Mouse (Mus musculus) forebrain, embryonic 16.5 days (tissue): ENCODE data around the gene Scml4. TPM values are rescaled to one million over a fixed set of nuclear protein-coding genes. Genes with fewer than 3 reads are reported as not detected.

Experiments
- ATAC-seq: fragments of 200-750 bp; cut with Nextera tagmentation; 2 replicates; pipeline ENCODE4 v1.8.0; 2017; ENCODE audit warnings: mild to moderate bottlenecking, moderate library complexity
- H3K27ac ChIP-seq: fragments of 300-500 bp; sonication (generic); 2 replicates; pipeline ENCODE4 v1.5.1; 2014; ENCODE audit warnings: low read length, control low read depth
- H3K27me3 ChIP-seq: fragments of 300-500 bp; sonication (generic); replicated peaks from 2 replicates; pipeline ENCODE4 v1.6.1; 2014; ENCODE audit warnings: low read length; ENCODE audit not compliant: control insufficient read depth, insufficient read depth
- H3K36me3 ChIP-seq: fragments of 300-500 bp; sonication (generic); 2 replicates; pipeline ENCODE4 v1.6.1; 2014; ENCODE audit not compliant: control insufficient read depth, insufficient read depth
- H3K4me1 ChIP-seq: fragments of 300-500 bp; sonication (generic); replicated peaks from 2 replicates; pipeline ENCODE4 v1.6.1; 2014; ENCODE audit warnings: low read length; ENCODE audit not compliant: control insufficient read depth, insufficient read depth
- H3K4me2 ChIP-seq: fragments of 300-500 bp; sonication (generic); 2 replicates; pipeline ENCODE4 v1.6.1; 2014; ENCODE audit warnings: mild to moderate bottlenecking, low read length, control low read depth
- H3K4me3 ChIP-seq: fragments of 300-500 bp; sonication (generic); replicated peaks from 2 replicates; pipeline ENCODE4 v1.5.1; 2014; ENCODE audit warnings: mild to moderate bottlenecking, low read length, control low read depth
- H3K9ac ChIP-seq: fragments of 300-500 bp; sonication (generic); replicated peaks from 2 replicates; pipeline ENCODE4 v1.6.1; 2014; ENCODE audit warnings: low read depth, low read length, control low read depth
- H3K9me3 ChIP-seq: fragments of 300-500 bp; sonication (generic); 2 replicates; pipeline ENCODE4 v1.6.1; 2016; ENCODE audit warnings: low read length; ENCODE audit not compliant: control insufficient read depth
- WGBS: fragments of 180-500 bp; shearing (Covaris S2); extraction: QIAGEN DNeasy Blood & Tissue Kit; methylation state at CpG from one replicate; pipeline ENCODE4 v1.1.7; 2014; 5-methylcytosine and 5-hydroxymethylcytosine counted together
- polyA plus RNA-seq: library from polyadenylated mRNA; unstranded; fragments of >200 nt; fragmentation: Nextera tagmentation; extraction: Ambion mirVana; gene quantifications from 2 replicates; pipeline ENCODE4 v1.2.1, GENCODE M21; 2015

Gene Scml4
- polyA plus RNA-seq, 1 experiment from 2014 or later: 10.4 TPM

DNA sequence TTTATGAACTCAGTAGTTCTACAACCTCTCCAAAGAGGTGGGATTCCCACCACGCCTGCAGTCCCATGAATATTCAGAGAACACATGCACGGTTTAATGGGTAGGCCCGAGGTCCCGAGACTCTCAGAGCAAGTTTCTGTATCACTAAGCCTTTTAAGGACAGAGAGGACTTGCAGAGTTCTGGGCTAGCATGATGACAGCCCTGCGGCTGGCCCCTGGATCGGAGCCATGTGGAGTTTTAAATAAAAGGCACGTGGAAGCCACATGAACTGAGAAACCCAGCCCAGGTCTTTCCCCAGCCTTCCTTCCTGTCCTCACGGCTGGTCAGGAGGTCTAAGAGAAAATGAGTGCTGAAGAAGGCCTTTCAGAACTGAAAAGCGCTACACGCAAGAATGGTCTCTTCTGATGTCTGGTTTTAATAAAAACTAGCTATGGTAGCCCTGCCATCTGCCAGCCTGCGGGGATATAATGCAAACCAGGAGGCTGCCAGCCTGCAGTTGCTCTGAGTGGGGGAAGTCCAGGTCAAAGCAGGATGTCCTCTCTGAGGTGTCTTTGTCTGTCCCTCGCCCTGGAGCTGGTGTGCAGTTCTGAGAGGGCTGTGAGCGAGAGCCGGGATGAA is 72.8 kb downstream of the Scml4 start:
- Histone ChIP-seq H3K4me3 (no peak overlapping the region), H3K36me3 (no peaks in the 10 kb centered on the region)
- 63% methylated on average over 14 of the region's 14 CpGs for WGBS

DNA sequence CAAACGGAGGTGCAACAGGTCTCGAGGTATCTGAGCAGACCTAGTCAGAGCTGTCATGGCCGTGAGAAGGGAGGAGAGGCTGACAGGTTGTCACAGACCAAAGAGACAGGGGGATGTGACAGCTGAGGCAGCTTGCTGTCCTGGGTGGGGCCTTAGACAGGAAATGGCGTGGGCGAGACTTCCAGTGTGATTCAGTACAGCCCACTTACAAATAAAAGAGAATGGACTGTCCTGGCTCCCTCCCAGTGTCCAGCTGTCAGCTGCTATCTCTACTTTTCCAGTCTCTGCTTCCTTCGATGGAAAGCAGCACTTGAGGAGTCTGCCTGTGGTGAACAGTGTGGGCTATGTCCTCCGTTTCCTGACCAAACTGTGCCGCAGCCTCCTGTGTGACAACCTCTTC is 74.5 kb downstream of the Scml4 start:
- no peak overlapping the region for H3K4me3 ChIP-seq
- no peak for ATAC-seq
- H3K36me3 ChIP-seq: no peaks in the 10 kb centered on the region
- H3K27me3 ChIP-seq: no peaks in the 10 kb centered on the region
- no peaks in the 10 kb centered on the region for H3K4me1 ChIP-seq
- H3K27ac ChIP-seq: no peak overlapping the region
- no peak overlapping the region for H3K4me2 ChIP-seq
- 77% methylated on average over 8 of the region's 8 CpGs for WGBS
- H3K9me3 ChIP-seq: no peaks in the 10 kb centered on the region
- H3K9ac ChIP-seq: no peak overlapping the region

More for the DNA sequence above, 72.8 kb downstream of the Scml4 start:
- Histone ChIP-seq H3K9ac (no peak overlapping the region), H3K27me3 (no peaks in the 10 kb centered on the region), H3K4me1 (no peaks in the 10 kb centered on the region), H3K4me2 (no peak overlapping the region), H3K27ac (no peak overlapping the region), H3K9me3 (no peaks in the 10 kb centered on the region)
- ATAC-seq: no peak

DNA sequence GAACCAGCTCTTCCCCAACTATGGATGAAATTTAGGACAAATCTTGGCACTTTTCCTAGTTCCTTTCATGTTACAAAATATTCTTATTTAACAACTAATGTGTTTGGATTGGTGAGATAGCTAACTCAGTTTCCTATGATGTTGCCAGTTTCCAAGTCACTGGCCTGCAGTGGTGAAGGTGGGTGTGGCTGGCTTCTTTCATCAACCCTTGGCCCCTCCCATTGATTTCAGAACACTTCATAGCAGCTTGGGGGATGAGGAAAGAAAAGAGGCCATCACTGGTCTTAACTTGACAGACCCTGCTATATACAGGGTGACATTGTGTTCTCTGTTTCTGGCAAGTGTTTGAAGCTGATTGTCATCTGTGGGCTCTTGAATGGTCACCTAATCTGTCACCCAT is 76.0 kb downstream of the Scml4 start:
- H3K27me3 ChIP-seq: no peaks in the 10 kb centered on the region
- H3K9ac ChIP-seq: no peak overlapping the region
- H3K4me2 ChIP-seq: no peak overlapping the region
- no peak for ATAC-seq
- H3K4me1 ChIP-seq: peaks cover 2% of the 10 kb centered on the region
- H3K9me3 ChIP-seq: no peaks in the 10 kb centered on the region
- no peak overlapping the region for H3K27ac ChIP-seq
- no peaks in the 10 kb centered on the region for H3K36me3 ChIP-seq
- H3K4me3 ChIP-seq: no peak overlapping the region

DNA sequence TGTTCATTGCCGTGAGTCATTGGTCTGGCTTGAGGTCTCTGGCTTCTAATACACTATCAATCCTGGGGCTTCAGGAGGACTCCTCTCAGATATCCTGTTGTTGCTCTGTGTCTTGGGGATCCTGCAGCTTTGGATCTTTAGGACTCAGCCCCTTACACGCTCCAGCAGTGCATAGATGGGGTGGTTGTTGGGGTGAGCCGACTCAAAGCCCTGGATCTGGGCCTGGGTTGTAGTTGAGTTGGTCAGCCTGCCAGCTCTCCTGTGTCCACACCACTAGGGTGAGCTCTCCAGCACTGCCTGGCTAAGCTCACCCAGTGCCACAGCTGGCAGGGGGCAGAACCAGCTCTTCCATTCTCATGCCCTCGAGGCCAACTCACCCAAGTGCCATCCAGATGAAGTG is 78.2 kb downstream of the Scml4 start:
- ATAC-seq: no peak

DNA sequence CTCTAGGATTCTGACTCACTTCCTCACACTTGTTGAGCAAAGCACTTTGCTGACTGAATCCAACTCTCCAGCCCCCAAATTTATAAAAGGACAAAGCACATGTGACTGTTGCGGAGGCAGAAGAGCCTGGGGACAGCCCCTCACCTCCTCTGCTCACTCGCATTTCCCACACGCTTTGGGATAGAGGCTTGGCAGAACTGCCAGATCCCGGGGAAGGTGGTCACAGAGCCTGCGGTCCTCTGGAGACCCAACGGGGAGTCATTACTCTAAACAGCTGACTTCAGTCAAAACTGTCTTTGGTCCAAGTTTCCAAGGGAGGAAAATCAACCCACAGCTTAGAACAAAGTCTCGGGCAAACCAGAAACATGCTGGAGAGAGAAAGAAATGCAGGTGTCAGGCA is 79.5 kb downstream of the Scml4 start:
- no peaks in the 10 kb centered on the region for H3K27me3 ChIP-seq
- no peak overlapping the region for H3K4me3 ChIP-seq
- no peak overlapping the region for H3K27ac ChIP-seq
- peaks cover 9% of the 10 kb centered on the region for H3K4me1 ChIP-seq
- no peaks in the 10 kb centered on the region for H3K9me3 ChIP-seq
- no peak overlapping the region for H3K9ac ChIP-seq
- no peak overlapping the region for H3K4me2 ChIP-seq
- H3K36me3 ChIP-seq: no peaks in the 10 kb centered on the region
- ATAC-seq: no peak
- 75% methylated on average over 7 of the region's 7 CpGs for WGBS

More for the DNA sequence above, 78.2 kb downstream of the Scml4 start:
- Histone ChIP-seq H3K4me1 (peaks cover 9% of the 10 kb centered on the region), H3K4me2 (no peak overlapping the region), H3K36me3 (no peaks in the 10 kb centered on the region), H3K9ac (no peak overlapping the region), H3K27me3 (no peaks in the 10 kb centered on the region), H3K27ac (no peak overlapping the region), H3K4me3 (no peak overlapping the region), H3K9me3 (no peaks in the 10 kb centered on the region)
- WGBS: 83% methylated on average over 4 of the region's 4 CpGs

DNA sequence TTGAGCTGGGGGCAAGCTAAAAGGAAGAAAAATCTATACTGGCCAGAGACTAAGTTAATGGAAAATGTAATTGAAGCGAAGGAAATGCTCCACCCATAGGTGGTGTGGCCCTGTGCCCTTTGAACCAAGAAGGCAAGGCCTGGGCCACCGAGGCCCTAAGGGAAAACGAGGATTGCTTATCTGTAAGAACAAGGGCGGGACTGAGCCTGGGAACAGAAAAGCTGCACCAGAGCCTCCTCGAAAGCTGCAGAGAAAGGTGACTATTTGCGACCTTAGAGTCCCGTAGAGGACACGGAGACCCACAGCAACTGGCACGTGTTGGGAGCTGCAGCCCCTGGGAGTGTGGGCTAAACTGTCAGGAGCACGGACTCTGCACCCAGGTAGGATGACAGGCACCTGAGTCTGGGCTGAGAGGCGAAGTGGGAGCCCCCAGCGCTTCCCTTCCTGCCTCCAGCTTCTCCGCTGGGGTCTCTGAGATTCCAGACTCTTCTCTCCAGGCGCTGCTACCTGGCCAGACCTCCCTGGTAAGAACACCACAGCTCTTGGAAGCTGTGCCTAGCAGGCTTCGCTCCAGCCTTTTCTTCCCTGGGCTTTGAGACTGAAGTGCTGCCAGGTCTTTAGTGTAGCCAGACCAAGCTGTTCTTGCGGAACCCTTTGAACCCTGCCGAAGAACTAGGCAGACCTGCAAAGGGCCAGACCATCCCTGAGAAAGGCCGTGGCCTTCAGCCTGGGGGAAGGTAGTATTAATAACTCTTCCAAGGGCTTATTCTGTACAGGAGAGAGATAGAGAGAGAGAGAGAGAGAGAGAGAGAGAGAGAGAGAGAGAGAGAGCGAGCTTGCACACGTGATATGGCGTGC is 80.3 kb downstream of the Scml4 start:
- H3K9ac ChIP-seq: no peak overlapping the region
- 78% methylated on average over 21 of the region's 21 CpGs for WGBS
- no peak overlapping the region for H3K4me2 ChIP-seq
- no peak overlapping the region for H3K4me3 ChIP-seq
- no peak for ATAC-seq
- no peaks in the 10 kb centered on the region for H3K9me3 ChIP-seq
- H3K36me3 ChIP-seq: no peaks in the 10 kb centered on the region
- no peak overlapping the region for H3K27ac ChIP-seq
- peaks cover 9% of the 10 kb centered on the region for H3K4me1 ChIP-seq
- no peaks in the 10 kb centered on the region for H3K27me3 ChIP-seq

DNA sequence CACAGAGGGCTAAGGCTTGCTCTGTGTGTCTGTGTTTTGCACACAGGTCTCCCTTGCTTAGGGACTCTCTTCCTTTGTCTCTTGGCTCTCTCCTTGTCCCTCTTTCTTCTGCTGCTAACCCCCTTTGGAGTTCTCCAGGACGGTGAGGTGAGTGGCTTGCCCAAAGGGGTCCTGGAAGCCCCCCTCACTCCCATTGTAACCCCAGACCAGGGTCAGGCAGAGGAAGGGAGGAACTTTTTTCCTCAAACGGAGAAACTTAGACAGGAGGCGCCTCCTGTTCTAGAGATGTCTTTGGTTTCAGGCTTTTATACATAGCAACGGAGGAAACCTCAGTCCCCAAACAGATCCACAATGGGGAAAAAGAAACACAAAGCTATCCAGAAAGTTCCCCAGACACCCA is 81.1 kb downstream of the Scml4 start:
- Histone ChIP-seq H3K36me3 (no peaks in the 10 kb centered on the region), H3K27ac (peak overlapping the region; percentile 82), H3K4me3 (no peak overlapping the region; the same call in 1 of the 2 replicates), H3K9me3 (no peaks in the 10 kb centered on the region), H3K4me1 (peaks cover 9% of the 10 kb centered on the region), H3K9ac (peak overlapping the region; percentile 33), H3K4me2 (peak overlapping the region; percentile 46), H3K27me3 (no peaks in the 10 kb centered on the region)
- ATAC-seq: peak; percentile 9; the same call in 1 of the 2 replicates
- 53% methylated on average over 4 of the region's 4 CpGs for WGBS

DNA sequence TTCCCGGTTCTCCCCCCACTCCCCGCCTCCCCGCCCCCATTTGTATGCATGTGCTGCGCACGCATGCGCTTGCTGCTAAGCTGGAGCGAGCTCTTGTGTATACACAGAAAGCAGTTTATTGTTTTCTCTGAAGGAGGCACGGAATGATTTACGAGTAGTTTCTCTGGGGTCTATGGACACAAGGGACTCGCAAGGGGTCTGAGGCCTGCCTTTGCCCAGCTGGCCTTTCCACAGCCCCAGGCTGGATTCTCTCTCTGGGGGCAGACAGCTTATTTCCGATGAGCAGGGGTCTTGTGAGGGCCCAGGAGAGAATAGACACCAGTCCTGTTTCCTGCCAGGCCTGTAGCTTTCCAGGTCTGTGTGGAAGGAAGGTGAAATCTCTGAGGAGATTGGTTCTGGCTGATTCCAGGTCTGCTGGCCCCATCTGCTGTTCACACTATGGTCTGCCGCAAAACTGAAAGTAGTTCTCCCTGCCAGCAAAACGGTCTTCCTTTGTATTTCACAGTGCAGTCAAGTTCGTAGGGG is 81.6 kb downstream of the Scml4 start:
- Histone ChIP-seq H3K4me2 (peak overlapping the region; percentile 46), H3K36me3 (no peaks in the 10 kb centered on the region), H3K4me3 (peak overlapping the region; percentile 20), H3K27ac (peak overlapping the region; percentile 82), H3K4me1 (peaks cover 9% of the 10 kb centered on the region), H3K27me3 (no peaks in the 10 kb centered on the region), H3K9me3 (no peaks in the 10 kb centered on the region), H3K9ac (peak overlapping the region; percentile 33)
- 30% methylated on average over 14 of the region's 14 CpGs for WGBS
- ATAC-seq: peak; percentile 89

DNA sequence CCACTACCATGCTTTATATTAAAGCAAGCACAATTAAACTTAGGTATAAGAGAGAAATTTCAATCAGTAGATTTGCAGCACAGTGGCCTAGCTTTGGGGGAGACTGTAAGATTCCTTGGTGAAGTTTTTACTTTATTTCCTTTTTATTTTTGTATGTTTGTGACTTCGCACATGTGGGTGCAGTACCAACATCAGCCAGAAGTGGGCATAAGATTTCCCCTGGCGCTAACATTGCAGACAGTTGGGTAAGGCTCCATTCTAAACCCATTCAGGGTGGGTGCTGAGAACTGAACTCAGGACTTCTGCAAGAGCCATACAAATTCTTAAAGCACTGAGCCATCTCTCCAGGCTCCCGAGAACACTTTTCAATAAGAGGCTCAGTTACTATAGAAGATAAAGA is 82.1 kb downstream of the Scml4 start:
- Histone ChIP-seq H3K9ac (no peak overlapping the region), H3K36me3 (no peaks in the 10 kb centered on the region), H3K4me1 (peaks cover 9% of the 10 kb centered on the region), H3K4me2 (no peak overlapping the region), H3K27me3 (no peaks in the 10 kb centered on the region), H3K4me3 (no peak overlapping the region), H3K9me3 (no peaks in the 10 kb centered on the region), H3K27ac (no peak overlapping the region)
- 90% methylated on average over 3 of the region's 3 CpGs for WGBS
- no peak for ATAC-seq
